Mouse (Mus musculus) stomach, adult 2 months (tissue): ENCODE results near the gene Casp1. TPM values are rescaled to one million over a fixed set of nuclear protein-coding genes. Genes with fewer than 3 reads are reported as not detected.

Experiments used
- polyA plus RNA-seq: library from polyadenylated mRNA; depleted of rRNA; stranded (reverse); fragments of >200 nt; gene quantifications from 2 replicates; pipeline ENCODE4 v1.2.3, GENCODE M21; 2012; rRNA removed

Casp1 gene
- polyA plus RNA-seq = not detected in 2 replicates

DNA sequence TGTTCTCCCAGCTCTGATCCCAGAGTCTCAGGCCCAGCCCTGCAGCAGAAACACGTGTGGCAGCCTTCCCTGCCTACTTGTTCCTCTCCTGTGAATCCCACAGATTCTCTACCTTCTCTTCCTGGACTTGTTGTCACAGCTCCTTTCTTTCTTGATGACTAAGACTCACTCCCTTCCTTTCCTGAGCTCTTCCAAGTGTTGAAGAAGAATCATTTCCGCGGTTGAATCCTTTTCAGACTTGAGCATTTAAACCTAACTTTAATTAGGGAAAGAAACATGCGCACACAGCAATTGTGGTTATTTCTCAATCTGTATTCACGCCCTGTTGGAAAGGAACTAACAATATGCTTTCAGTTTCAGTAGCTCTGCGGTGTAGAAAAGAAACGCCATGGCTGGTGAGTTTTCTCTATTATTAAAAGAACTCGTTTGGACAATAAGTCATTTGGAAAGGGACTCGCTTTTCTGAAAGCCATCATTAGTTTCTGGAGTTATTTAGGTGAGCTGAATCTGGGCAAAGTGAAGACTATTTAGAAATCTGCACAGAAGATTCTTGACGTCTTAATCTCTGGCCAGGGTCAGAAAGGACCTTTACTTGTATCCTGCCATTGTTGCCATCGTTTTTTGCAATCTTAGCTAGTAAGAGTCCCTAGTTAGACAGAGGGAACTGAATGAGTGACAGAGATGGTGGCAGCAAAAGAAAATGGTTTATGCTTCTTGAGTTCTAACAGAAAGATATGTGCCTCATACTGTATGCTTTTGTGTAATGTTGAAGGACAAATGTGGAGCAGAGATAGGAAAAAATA, at the start of gene Casp1:
Gene Casp1 (plus strand): TSS at position 189 of the 803 bp plus-strand sequence.

DNA sequence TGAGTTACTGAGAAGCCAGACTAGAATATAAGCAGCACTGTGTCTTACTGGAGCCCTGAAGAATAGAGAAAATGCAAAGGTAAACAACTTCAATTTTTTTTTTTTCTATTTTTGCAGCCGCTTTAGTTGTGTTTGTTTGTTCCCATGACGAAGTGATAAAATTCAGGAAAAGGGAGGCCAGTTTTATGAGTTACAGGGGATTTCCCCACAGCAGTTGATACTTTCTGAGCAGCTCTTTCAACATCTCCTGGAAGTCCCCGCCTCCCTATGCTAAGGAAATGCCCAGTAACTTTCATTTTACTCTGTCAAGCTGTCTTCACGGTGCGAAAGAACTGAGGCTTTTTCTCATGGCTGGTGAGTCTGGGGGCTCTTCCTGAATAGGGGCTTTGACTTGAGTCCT, 10.2 kb downstream of the Casp1 start, which contains the start of gene Casp4:
Gene Casp4 (plus strand): TSS at position 268 of the 400 bp plus-strand sequence.

DNA sequence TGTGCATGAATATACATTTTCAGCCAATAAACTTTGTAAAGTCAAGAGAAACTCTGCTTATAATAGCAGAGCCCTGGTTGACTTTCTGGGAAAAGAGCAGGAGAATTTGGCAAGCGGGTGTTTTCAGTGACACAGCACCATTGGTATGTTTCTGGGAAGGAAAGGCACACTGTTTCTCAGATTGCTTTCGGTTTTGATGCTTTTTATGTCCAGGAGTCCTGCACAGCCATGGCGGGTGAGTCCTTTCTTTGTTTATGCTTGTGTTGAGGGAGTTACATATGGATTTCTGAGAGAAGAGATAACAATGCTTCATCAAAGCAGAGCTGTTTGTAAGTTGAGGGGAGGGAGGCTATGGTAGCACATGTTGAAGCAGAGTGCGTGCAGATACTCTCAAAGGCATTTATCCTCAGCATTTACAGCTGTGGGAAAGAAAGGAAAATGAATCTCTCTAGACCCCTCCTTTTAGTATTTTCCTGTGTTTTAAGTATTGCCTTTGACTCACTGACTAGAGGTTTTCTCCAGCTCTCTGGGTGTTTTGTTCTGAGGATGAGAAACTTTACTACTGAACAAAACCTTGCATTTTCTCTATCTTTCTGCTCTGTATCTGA, 47.1 kb downstream of the Casp1 start, which contains the start of gene Casp12:
Gene Casp12 (plus strand): TSS at position 140 of the 608 bp plus-strand sequence.

Other genes with a start within 250 kb of the Casp1 start
- gene Casp4, start 10.3 kb downstream of the Casp1 start, polyA plus RNA-seq = 0.09 and 0.12 TPM in 2 replicates
- 0.08 TPM in 1 of 2 replicates, not detected in the other for gene Casp12, start 46.9 kb downstream of the Casp1 start, polyA plus RNA-seq